Mouse (Mus musculus) E14TG2a.4 (cell line): ENCODE data around the gene Nt5dc2.
A peak's percentile ranks its signal among the peaks of the same experiment; 100 is the strongest.

Experiments
- H3K27me3 ChIP-seq: 2 replicates; pipeline ENCODE4 v1.6.1; 2014; ENCODE audit warnings: low read length, control low read depth; ENCODE audit not compliant: insufficient read depth
- H3K36me3 ChIP-seq: 2 replicates; pipeline ENCODE4 v1.6.1; 2014; ENCODE audit warnings: low read length, control low read depth; ENCODE audit not compliant: insufficient read depth
- H3K4me1 ChIP-seq: replicated peaks from 2 replicates; pipeline ENCODE4 v1.6.1; 2014; ENCODE audit warnings: low read depth, low read length, control low read depth
- H3K4me3 ChIP-seq: replicated peaks from 2 replicates; pipeline ENCODE4 v1.5.1; 2014; ENCODE audit warnings: mild to moderate bottlenecking, low read length
- H3K9me3 ChIP-seq: 2 replicates; pipeline ENCODE4 v1.6.1; 2014; ENCODE audit warnings: low read length, control low read depth
- CTCF ChIP-seq: conservative IDR thresholded peaks from 2 replicates; pipeline ENCODE4 v1.5.1; 2014; ENCODE audit warnings: low read length
- NANOG ChIP-seq: IDR thresholded peaks from 2 replicates; pipeline ENCODE4 v1.6.1; 2014; ENCODE audit warnings: borderline replicate concordance, low read length, mixed read lengths
- POU5F1 ChIP-seq: IDR thresholded peaks from 2 replicates; pipeline ENCODE4 v1.6.1; 2014; ENCODE audit warnings: low read length, borderline replicate concordance

Nt5dc2 gene

DNA sequence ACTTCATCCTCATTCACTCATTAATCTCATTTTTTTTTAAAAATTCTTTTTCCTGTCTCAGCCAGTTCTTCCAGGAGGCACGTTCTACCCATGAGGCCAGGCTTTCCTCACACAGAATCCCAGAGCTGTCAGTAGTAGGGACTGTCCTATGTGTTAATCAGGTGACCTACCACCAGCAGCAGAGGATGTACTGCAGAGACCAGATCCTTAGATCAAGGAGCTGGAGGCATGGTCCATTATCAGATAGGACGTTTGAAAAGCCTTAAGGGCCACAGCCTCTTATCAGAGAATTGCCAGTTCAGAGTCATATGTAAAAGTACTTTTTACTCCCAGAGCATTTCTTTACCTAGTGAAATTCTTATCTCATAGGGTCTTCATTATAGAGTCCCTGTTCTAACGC lies 16.8 kb upstream of the Nt5dc2 start:
- H3K36me3 ChIP-seq: peaks cover 94% of the 10 kb centered on the region
- no peaks in the 10 kb centered on the region for H3K27me3 ChIP-seq
- no peak for TF ChIP-seq CTCF
- H3K4me1 ChIP-seq: no peaks in the 10 kb centered on the region
- H3K4me3 ChIP-seq: no peak overlapping the region
- H3K9me3 ChIP-seq: no peaks in the 10 kb centered on the region

DNA sequence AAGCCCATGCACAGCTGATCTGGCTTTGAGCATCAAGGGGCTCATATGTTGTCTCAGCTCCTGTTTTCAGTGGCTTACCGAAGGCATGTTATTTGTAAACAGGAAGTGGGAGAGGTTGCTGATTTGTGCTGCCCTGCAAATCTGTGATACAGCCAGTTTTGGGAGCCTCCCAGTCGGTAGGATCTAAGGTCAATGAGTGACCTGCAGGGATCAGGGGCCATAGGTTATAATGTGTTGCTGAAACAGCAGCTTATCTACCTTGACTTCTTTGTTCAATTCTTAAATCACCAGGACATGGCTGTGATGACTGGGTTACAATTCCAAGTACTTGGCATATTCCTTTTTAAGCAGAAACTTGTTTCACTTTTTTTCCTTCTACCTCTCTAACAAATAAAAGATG lies 15.3 kb upstream of the Nt5dc2 start:
- Histone ChIP-seq H3K36me3 (peaks cover 89% of the 10 kb centered on the region), H3K27me3 (no peaks in the 10 kb centered on the region), H3K4me3 (no peak overlapping the region), H3K9me3 (no peaks in the 10 kb centered on the region), H3K4me1 (no peaks in the 10 kb centered on the region)
- TF ChIP-seq NANOG: no peak

- Histone ChIP-seq H3K9me3 (no peaks in the 10 kb centered on the region), H3K27me3 (no peaks in the 10 kb centered on the region), H3K4me1 (peaks cover 54% of the 10 kb centered on the region), H3K36me3 (peaks cover 50% of the 10 kb centered on the region), H3K4me3 (no peak overlapping the region)
- no peak for TF ChIP-seq POU5F1
- TF ChIP-seq NANOG: no peak
- TF ChIP-seq CTCF: no peak
Observed at GRCm38 (mm10) chr14:31125106-31126075, 5.5 kb upstream of the Nt5dc2 start.

GRCm38 (mm10) chr14:31126826-31127225 lies 4.0 kb upstream of the Nt5dc2 start:
- Histone ChIP-seq H3K4me3 (0 out of 2 replicates have a peak overlapping the region, but pooled peaks have one; percentile 14), H3K9me3 (no peaks in the 10 kb centered on the region), H3K27me3 (peaks cover 7% of the 10 kb centered on the region), H3K36me3 (peaks cover 42% of the 10 kb centered on the region), H3K4me1 (peaks cover 60% of the 10 kb centered on the region)
- TF ChIP-seq CTCF: no peak

- peaks cover 47% of the 10 kb centered on the region for H3K36me3 ChIP-seq
- H3K9me3 ChIP-seq: no peaks in the 10 kb centered on the region
- peaks cover 12% of the 10 kb centered on the region for H3K27me3 ChIP-seq
- TF ChIP-seq CTCF (no peak), NANOG (no peak), POU5F1 (no peak)
- peaks cover 74% of the 10 kb centered on the region for H3K4me1 ChIP-seq
- peak overlapping the region; percentile 93 for H3K4me3 ChIP-seq
Observed at GRCm38 (mm10) chr14:31128101-31128825, 2.6 kb upstream of the Nt5dc2 start.

GRCm38 (mm10) chr14:31128826-31129219 lies 2.0 kb upstream of the Nt5dc2 start, which contains the start of gene Smim4:
Smim4 (minus strand) TSS chr14:31128956.
- peaks cover 12% of the 10 kb centered on the region for H3K27me3 ChIP-seq
- no peak for TF ChIP-seq POU5F1
- 0 out of 2 replicates have a peak, but pooled peaks have one; percentile 6 for TF ChIP-seq CTCF
- peaks cover 49% of the 10 kb centered on the region for H3K36me3 ChIP-seq
- no peaks in the 10 kb centered on the region for H3K9me3 ChIP-seq
- peak within 1 kb of the TSS; percentile 97 for H3K4me3 ChIP-seq
- peaks cover 80% of the 10 kb centered on the region for H3K4me1 ChIP-seq

GRCm38 (mm10) chr14:31129326-31130235 lies 1.3 kb upstream of the Nt5dc2 start:
- Histone ChIP-seq H3K36me3 (peaks cover 49% of the 10 kb centered on the region), H3K4me3 (peak overlapping the region; percentile 97), H3K27me3 (peaks cover 12% of the 10 kb centered on the region), H3K9me3 (no peaks in the 10 kb centered on the region), H3K4me1 (peaks cover 82% of the 10 kb centered on the region)
- TF ChIP-seq POU5F1 (no peak), NANOG (no peak), CTCF (no peak)

- TF ChIP-seq NANOG (no peak), POU5F1 (no peak), CTCF (no peak)
- peak overlapping the region; percentile 97 for H3K4me3 ChIP-seq
Observed at GRCm38 (mm10) chr14:31131272-31131821, 494 bp downstream of the Nt5dc2 start.

More at GRCm38 (mm10) chr14:31131272-31131821, 494 bp downstream of the Nt5dc2 start:
- Histone ChIP-seq H3K27me3 (peaks cover 12% of the 10 kb centered on the region), H3K9me3 (no peaks in the 10 kb centered on the region), H3K4me1 (peaks cover 81% of the 10 kb centered on the region), H3K36me3 (peaks cover 51% of the 10 kb centered on the region)
